Mouse (Mus musculus) midbrain, embryonic 14.5 days (tissue): ENCODE measurements at regions not wholly inside any gene's neighbourhood (a gene's known extent, or its start where the extent isn't known, plus 50 kb on each side); places are given as distances from the start of the nearest gene placed in this dataset.
A peak's percentile ranks its signal among the peaks of the same experiment; 100 is the strongest.

ENCODE experiments used
- ATAC-seq: fragments of 200-750 bp; cut with Nextera tagmentation; 2 replicates; pipeline ENCODE4 v1.8.0; 2017; ENCODE audit warnings: moderate number of reproducible peaks, moderate library complexity; ENCODE audit not compliant: low FRiP score, low TSS enrichment
- DNase-seq: peaks from one replicate; pipeline ENCODE4 v3.0.0-alpha.2; 2015
- H3K27ac ChIP-seq: fragments of 300-500 bp; sonication (generic); replicated peaks from 2 replicates; pipeline ENCODE4 v1.5.1; 2014; ENCODE audit warnings: mild to moderate bottlenecking, low read depth, low read length, moderate library complexity
- H3K27me3 ChIP-seq: fragments of 300-500 bp; sonication (generic); 2 replicates; pipeline ENCODE4 v1.6.1; 2014; ENCODE audit warnings: low read length, control low read depth, mixed read lengths; ENCODE audit not compliant: control insufficient read depth, insufficient read depth
- H3K36me3 ChIP-seq: fragments of 300-500 bp; sonication (generic); 2 replicates; pipeline ENCODE4 v1.6.1; 2014; ENCODE audit warnings: low read length, control low read depth; ENCODE audit not compliant: control insufficient read depth, insufficient read depth
- H3K4me1 ChIP-seq: fragments of 300-500 bp; sonication (generic); 2 replicates; pipeline ENCODE4 v1.6.1; 2014; ENCODE audit warnings: mild to moderate bottlenecking, antibody characterized with exemption, low read length, control low read depth; ENCODE audit not compliant: control insufficient read depth, insufficient read depth
- H3K4me2 ChIP-seq: fragments of 300-500 bp; sonication (generic); 2 replicates; pipeline ENCODE4 v1.6.1; 2014; ENCODE audit warnings: mild to moderate bottlenecking, low read length, moderate library complexity
- H3K4me3 ChIP-seq: fragments of 300-500 bp; sonication (generic); replicated peaks from 2 replicates; pipeline ENCODE4 v1.5.1; 2014; ENCODE audit warnings: low read depth, low read length
- H3K9ac ChIP-seq: fragments of 300-500 bp; sonication (generic); replicated peaks from 2 replicates; pipeline ENCODE4 v1.6.1; 2014; ENCODE audit warnings: mild to moderate bottlenecking, low read length, moderate library complexity
- H3K9me3 ChIP-seq: fragments of 300-500 bp; sonication (generic); 2 replicates; pipeline ENCODE4 v1.6.1; 2016; ENCODE audit warnings: low read length, control low read depth, mixed read lengths; ENCODE audit not compliant: control insufficient read depth
- WGBS: fragments of 180-500 bp; shearing (Covaris S2); extraction: QIAGEN DNeasy Blood & Tissue Kit; methylation state at CpG from one replicate; pipeline ENCODE4 v1.1.7; 2014; 5-methylcytosine and 5-hydroxymethylcytosine counted together

DNA sequence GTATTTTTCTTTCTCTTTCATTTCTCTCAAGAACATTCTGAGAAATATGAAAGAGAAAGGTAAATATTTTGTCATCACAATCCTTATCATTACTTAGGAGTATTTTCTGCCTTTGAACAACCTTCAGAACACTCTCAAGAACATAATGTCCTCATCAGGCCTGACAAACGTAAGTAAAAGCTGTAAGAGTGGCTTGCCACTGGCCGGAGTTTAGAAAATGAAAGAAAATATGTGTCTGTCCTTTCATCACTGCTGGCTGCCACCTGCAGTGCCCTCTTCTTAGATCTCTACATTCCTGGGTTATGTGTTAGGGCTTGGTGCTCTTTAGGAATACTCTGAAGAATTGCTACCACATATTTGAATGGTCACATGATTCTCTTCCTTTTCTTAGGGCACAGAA, 390.2 kb downstream of the 9330182O14Rik start:
- ATAC-seq: no peak
- WGBS: 67% methylated on average over 2 of the region's 2 CpGs
- no peak overlapping the region for H3K4me3 ChIP-seq

DNA sequence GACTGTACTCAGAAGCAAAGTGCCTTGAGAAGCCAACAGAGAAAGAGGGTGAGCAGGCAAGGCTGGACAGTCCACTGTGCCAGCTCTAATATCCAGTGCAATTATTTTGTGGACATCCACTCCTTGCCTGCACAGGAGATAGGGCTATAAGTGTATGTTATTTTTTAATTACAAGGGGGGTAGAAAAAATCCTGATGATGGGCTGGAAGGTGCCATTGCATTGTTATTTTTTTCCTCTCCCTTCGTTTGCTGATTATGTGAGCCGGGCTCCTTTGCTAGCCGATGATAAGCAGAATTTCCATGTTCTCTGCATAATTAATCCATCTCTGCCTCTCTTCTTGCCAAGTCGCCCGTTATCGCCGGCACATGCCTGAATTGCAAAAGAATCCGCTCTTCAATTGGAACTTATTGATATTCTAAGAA, 399.3 kb downstream of the 9330182O14Rik start:
- peak overlapping the region; percentile 20 for H3K27ac ChIP-seq
- H3K4me1 ChIP-seq: no peaks in the 10 kb centered on the region
- ATAC-seq: peak; percentile 50; the same call in 1 of the 2 replicates
- 37% methylated on average over 8 of the region's 8 CpGs for WGBS
- no peak overlapping the region for H3K4me3 ChIP-seq
- peak; percentile 72 for DNase-seq
- peak overlapping the region; percentile 23 for H3K4me2 ChIP-seq
- H3K27me3 ChIP-seq: no peaks in the 10 kb centered on the region
- H3K9me3 ChIP-seq: no peaks in the 10 kb centered on the region
- no peak overlapping the region for H3K9ac ChIP-seq
- H3K36me3 ChIP-seq: no peaks in the 10 kb centered on the region

More for the DNA sequence above, 390.2 kb downstream of the 9330182O14Rik start:
- Histone ChIP-seq H3K27ac (no peak overlapping the region), H3K4me2 (no peak overlapping the region), H3K9ac (no peak overlapping the region), H3K4me1 (no peaks in the 10 kb centered on the region), H3K36me3 (no peaks in the 10 kb centered on the region), H3K9me3 (no peaks in the 10 kb centered on the region), H3K27me3 (no peaks in the 10 kb centered on the region)
- DNase-seq: no peak

DNA sequence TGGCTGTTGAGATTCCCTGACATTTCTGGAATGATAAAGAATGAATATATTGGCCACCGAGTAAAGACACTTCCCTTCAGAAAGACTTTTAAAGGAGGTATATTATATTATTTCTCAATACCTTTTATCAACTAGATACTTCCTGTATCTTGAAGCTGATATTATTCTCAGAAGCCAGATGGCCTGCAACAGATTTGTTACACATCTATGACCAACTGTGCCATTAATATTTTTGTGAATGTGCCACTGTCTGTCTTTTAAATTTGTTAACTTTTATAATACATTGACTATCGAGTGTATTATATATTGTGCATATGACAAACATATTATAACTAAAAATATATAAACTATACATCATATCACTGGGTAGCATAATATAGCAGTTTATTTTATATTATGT, 427.5 kb downstream of the 9330182O14Rik start:
- Histone ChIP-seq H3K27ac (no peak overlapping the region), H3K4me1 (no peaks in the 10 kb centered on the region), H3K9me3 (no peaks in the 10 kb centered on the region), H3K4me2 (no peak overlapping the region), H3K9ac (no peak overlapping the region), H3K36me3 (no peaks in the 10 kb centered on the region), H3K4me3 (no peak overlapping the region), H3K27me3 (no peaks in the 10 kb centered on the region)
- 90% methylated on average over 2 of the region's 2 CpGs for WGBS
- ATAC-seq: no peak
- no peak for DNase-seq

DNA sequence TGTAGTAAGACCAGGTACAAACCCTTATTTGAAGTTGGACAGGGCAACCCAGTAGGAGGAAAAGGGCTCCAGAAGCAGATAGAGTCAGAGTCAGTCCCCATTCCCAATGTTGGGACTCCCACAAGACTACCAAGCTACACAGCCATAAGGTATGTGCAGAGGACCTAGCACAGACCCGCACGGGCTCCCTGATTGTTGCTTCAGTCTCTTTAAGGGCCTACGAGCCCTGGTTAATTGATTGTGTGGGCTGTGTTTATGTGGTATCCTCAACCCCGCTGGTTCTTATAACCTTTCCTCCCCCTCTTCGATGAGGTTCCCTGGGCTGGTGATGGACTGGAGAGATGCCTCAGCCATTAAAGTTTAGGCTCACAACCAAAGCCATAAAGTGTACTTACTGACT, 431.6 kb downstream of the 9330182O14Rik start:
- ATAC-seq (no peak), DNase-seq (no peak)
- Histone ChIP-seq H3K4me2 (no peak overlapping the region), H3K4me1 (no peaks in the 10 kb centered on the region), H3K27me3 (no peaks in the 10 kb centered on the region), H3K4me3 (no peak overlapping the region), H3K9ac (no peak overlapping the region), H3K9me3 (no peaks in the 10 kb centered on the region), H3K27ac (no peak overlapping the region), H3K36me3 (no peaks in the 10 kb centered on the region)
- 78% methylated on average over 5 of the region's 5 CpGs for WGBS

DNA sequence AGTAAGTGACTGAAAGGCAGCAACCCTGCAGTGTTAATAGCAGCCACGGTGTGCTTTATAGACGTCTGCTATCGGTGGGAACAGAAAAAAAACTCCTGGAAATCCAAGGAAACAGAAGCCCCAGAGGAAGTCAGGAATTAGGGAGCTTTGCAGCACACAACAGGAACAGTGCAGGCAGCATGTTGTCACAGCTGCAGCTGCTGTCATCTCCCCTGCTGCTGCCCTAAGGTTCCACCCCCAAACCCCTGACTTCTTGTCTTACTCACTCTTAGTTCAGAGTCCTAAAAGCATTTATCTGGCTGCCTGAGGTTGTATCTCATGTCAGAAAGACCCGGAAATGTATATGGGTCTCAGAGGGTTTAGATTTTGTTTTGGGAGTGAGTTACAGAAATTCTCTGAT, 432.3 kb downstream of the 9330182O14Rik start:
- no peak for ATAC-seq
- Histone ChIP-seq H3K4me2 (no peak overlapping the region), H3K36me3 (no peaks in the 10 kb centered on the region), H3K27me3 (no peaks in the 10 kb centered on the region), H3K4me1 (no peaks in the 10 kb centered on the region), H3K9ac (no peak overlapping the region), H3K9me3 (no peaks in the 10 kb centered on the region), H3K4me3 (no peak overlapping the region), H3K27ac (no peak overlapping the region)
- 16% methylated on average over 4 of the region's 4 CpGs for WGBS
- DNase-seq: peak; percentile 20

DNA sequence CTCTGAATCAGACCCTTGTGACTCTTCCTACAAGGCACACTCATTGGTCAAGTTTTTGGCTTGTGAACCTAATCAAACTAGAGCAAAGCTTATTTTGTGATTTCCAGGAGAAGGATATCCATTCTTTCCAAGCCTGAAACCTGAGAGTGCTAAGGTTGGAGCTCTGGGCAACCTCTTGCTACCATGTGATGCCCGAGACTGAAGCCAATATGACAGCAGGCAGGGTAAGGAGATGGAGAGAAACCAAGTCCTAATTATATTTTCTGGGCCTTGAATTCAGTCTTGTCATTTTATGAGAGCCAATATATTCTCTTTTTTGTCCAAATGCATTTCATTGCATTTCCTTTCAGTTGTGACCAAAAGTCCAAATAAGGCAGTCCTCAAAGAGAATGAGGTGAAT, 434.5 kb downstream of the 9330182O14Rik start:
- DNase-seq (no peak), ATAC-seq (no peak)
- Histone ChIP-seq H3K36me3 (no peaks in the 10 kb centered on the region), H3K4me1 (no peaks in the 10 kb centered on the region), H3K9me3 (no peaks in the 10 kb centered on the region), H3K9ac (no peak overlapping the region), H3K4me3 (no peak overlapping the region), H3K4me2 (no peak overlapping the region), H3K27me3 (no peaks in the 10 kb centered on the region), H3K27ac (no peak overlapping the region)
- WGBS: 80% methylated on average over 1 of the region's 1 CpGs
